Mouse (Mus musculus) olfactory bulb, adult 2 months (tissue): ENCODE data around the gene Dnajc2. TPM values are rescaled to one million over a fixed set of nuclear protein-coding genes. Genes with fewer than 3 reads are reported as not detected.
A peak's percentile ranks its signal among the peaks of the same experiment; 100 is the strongest.

Experiments
- H3K27ac ChIP-seq: fragments of 200-500 bp; 2 replicates; pipeline ENCODE4 v1.5.1; 2012; ENCODE audit warnings: low read depth, low read length; ENCODE audit not compliant: insufficient read depth
- H3K4me1 ChIP-seq: fragments of 200-500 bp; 2 replicates; pipeline ENCODE4 v1.6.1; 2012; ENCODE audit warnings: low read length; ENCODE audit not compliant: control insufficient read depth, insufficient read depth
- H3K4me3 ChIP-seq: fragments of 200-500 bp; 2 replicates; pipeline ENCODE4 v1.5.1; 2012; ENCODE audit warnings: mild to moderate bottlenecking, low read depth, low read length, moderate library complexity; ENCODE audit not compliant: insufficient read depth
- CTCF ChIP-seq: fragments of 200-500 bp; IDR thresholded peaks from 2 replicates; pipeline ENCODE4 v1.5.1; 2012; ENCODE audit warnings: low read depth, mild to moderate bottlenecking, low read length, moderate library complexity; ENCODE audit not compliant: insufficient read depth
- POLR2A ChIP-seq: fragments of 200-500 bp; IDR thresholded peaks from 2 replicates; pipeline ENCODE4 v1.6.1; 2012; ENCODE audit warnings: mild to moderate bottlenecking, low read depth, low read length, moderate library complexity; ENCODE audit not compliant: insufficient read depth
- WGBS: fragments of 180-500 bp; shearing (Covaris S2); methylation state at CpG from one replicate; pipeline ENCODE4 v1.1.7; 2018; 5-methylcytosine and 5-hydroxymethylcytosine counted together
- polyA plus RNA-seq: library from polyadenylated mRNA; stranded (reverse); fragments of >200 nt; gene quantifications from 2 replicates; pipeline ENCODE4 v1.2.4, GENCODE M21; 2012; ENCODE audit warnings: low replicate concordance; ENCODE audit not compliant: missing spikeins, insufficient read depth, insufficient read length

The Dnajc2 gene
- not detected in 2 replicates for polyA plus RNA-seq

- WGBS, result under 1% methylated on average over 37 of the region's 37 CpGs
Observed at GRCm38 (mm10) chr5:21785053-21785452, at the start of gene Dnajc2, which contains the start of gene Psmc2. Gene Dnajc2, minus strand, starts transcription at chr5:21785251. Gene Psmc2, plus strand, starts transcription at chr5:21785283.

GRCm38 (mm10) chr5:21831761-21832160 lies 46.7 kb upstream of the Dnajc2 start:
- 85% methylated on average over 3 of the region's 3 CpGs for WGBS
- Histone ChIP-seq H3K27ac (no peak overlapping the region), H3K4me1 (no peaks in the 10 kb centered on the region), H3K4me3 (no peak overlapping the region)
- TF ChIP-seq CTCF (no peak), POLR2A (no peak)

More at GRCm38 (mm10) chr5:21785053-21785452, at the start of gene Dnajc2, which contains the start of gene Psmc2:
- TF ChIP-seq POLR2A, result peak; percentile 35; the same call in 1 of the 2 replicates
- TF ChIP-seq CTCF, result no peak
- Histone ChIP-seq H3K27ac (no peak within 1 kb of the TSS), H3K4me1 (peaks cover 7% of the 10 kb centered on the region), H3K4me3 (peak within 1 kb of the TSS; percentile 67)

GRCm38 (mm10) chr5:21828855-21829254 lies 43.8 kb upstream of the Dnajc2 start:
- Histone ChIP-seq H3K27ac (no peak overlapping the region), H3K4me1 (no peaks in the 10 kb centered on the region), H3K4me3 (no peak overlapping the region)
- TF ChIP-seq POLR2A (no peak), CTCF (no peak)
- 72% methylated on average over 4 of the region's 4 CpGs for WGBS

GRCm38 (mm10) chr5:21827643-21828042 lies 42.6 kb upstream of the Dnajc2 start:
- Histone ChIP-seq H3K4me1 (no peaks in the 10 kb centered on the region), H3K4me3 (no peak overlapping the region), H3K27ac (no peak overlapping the region)
- TF ChIP-seq POLR2A (no peak), CTCF (no peak)
- 27% methylated on average over 6 of the region's 6 CpGs for WGBS

GRCm38 (mm10) chr5:21826370-21826769 lies 41.3 kb upstream of the Dnajc2 start:
- whole genome bisulfite sequencing, result 68% methylated on average over 7 of the region's 7 CpGs
- no peaks in the 10 kb centered on the region for H3K4me1 ChIP-seq
- no peak overlapping the region for H3K4me3 ChIP-seq
- TF ChIP-seq POLR2A (no peak), CTCF (no peak)
- H3K27ac ChIP-seq, result no peak overlapping the region

- Histone ChIP-seq H3K4me1 (no peaks in the 10 kb centered on the region), H3K4me3 (no peak overlapping the region), H3K27ac (no peak overlapping the region)
- WGBS, result 70% methylated on average over 1 of the region's 1 CpGs
- TF ChIP-seq CTCF, result no peak
- TF ChIP-seq POLR2A, result no peak
Observed at GRCm38 (mm10) chr5:21813994-21814393, 28.9 kb upstream of the Dnajc2 start.

- Histone ChIP-seq H3K4me1 (no peaks in the 10 kb centered on the region), H3K27ac (no peak overlapping the region), H3K4me3 (no peak overlapping the region)
- no peak for TF ChIP-seq CTCF
- TF ChIP-seq POLR2A, result no peak
- WGBS, result 84% methylated on average over 10 of the region's 10 CpGs
Observed at GRCm38 (mm10) chr5:21810924-21811323, 25.9 kb upstream of the Dnajc2 start.

- H3K27ac ChIP-seq, result no peak overlapping the region
- H3K4me1 ChIP-seq, result no peaks in the 10 kb centered on the region
- 63% methylated on average over 4 of the region's 4 CpGs for WGBS
- H3K4me3 ChIP-seq, result no peak overlapping the region
- no peak for TF ChIP-seq CTCF
- no peak for TF ChIP-seq POLR2A
Observed at GRCm38 (mm10) chr5:21804837-21805236, 19.8 kb upstream of the Dnajc2 start.

- H3K4me3 ChIP-seq, result no peak overlapping the region
- H3K27ac ChIP-seq, result no peak overlapping the region
- TF ChIP-seq CTCF, result no peak
- TF ChIP-seq POLR2A, result no peak
- 57% methylated on average over 12 of the region's 12 CpGs for WGBS
- H3K4me1 ChIP-seq, result no peaks in the 10 kb centered on the region
Observed at GRCm38 (mm10) chr5:21803691-21804188, 18.7 kb upstream of the Dnajc2 start.

- TF ChIP-seq POLR2A (no peak), CTCF (no peak)
- WGBS, result 92% methylated on average over 9 of the region's 9 CpGs
- H3K4me1 ChIP-seq, result no peaks in the 10 kb centered on the region
- no peak overlapping the region for H3K4me3 ChIP-seq
- no peak overlapping the region for H3K27ac ChIP-seq
Observed at GRCm38 (mm10) chr5:21802907-21803306, 17.9 kb upstream of the Dnajc2 start.

- H3K4me3 ChIP-seq, result no peak overlapping the region
- H3K27ac ChIP-seq, result no peak overlapping the region
- H3K4me1 ChIP-seq, result peaks cover 5% of the 10 kb centered on the region; the same call in 1 of the 2 replicates
- TF ChIP-seq CTCF, result no peak
- no peak for TF ChIP-seq POLR2A
Observed at GRCm38 (mm10) chr5:21792166-21792565, 7.1 kb upstream of the Dnajc2 start.
